Comparison of ENCODE assay signal across 8 mouse cellular contexts in the genomic region with DNA sequence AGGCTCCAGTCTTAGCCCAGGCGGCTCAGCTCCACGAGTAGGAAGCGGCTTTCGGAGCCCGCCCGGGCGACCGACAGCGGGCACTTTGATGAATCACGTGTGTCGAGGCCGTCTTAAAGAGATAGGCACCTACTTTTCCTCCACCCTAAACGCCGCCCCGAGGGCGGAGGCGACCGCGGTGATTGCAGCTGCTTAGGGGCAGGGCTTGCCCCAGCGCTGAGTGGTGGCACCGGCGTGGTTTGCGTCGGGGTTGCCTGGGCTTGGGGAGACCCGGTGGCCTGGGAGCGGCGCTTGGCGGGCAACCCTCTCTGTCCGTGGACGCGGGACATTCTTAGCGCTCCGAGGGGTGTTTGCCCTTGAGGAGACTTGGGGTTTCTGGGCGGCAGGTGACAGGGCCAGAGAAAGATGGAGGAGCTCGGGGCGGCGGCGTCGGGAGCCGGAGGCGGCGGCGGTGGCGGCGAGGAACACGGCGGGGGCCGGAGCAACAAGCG. TPM values are rescaled to one million over a fixed set of nuclear protein-coding genes. Genes with fewer than 3 reads are reported as not detected.
A peak's percentile ranks its signal among the peaks of the same experiment; 100 is the strongest.
DNase-seq lines count a peak whose midpoint lies in the region; ATAC-seq lines count a peak whose summit lies in the region.

Gene Diaph2 (plus strand): TSS at position 172 of the 491 bp plus-strand sequence.

- no peaks in the 10 kb centered on the region for H3K36me3 ChIP-seq in intestine, embryonic 16.5 days (ENCODE audit: control insufficient read depth, insufficient read depth, low read length)
- H3K36me3 ChIP-seq in midbrain, embryonic 10.5 days: no peaks in the 10 kb centered on the region

- no peaks in the 10 kb centered on the region for H3K9me3 ChIP-seq in intestine, embryonic 16.5 days (ENCODE audit: control insufficient read depth, low read length)
- H3K9me3 ChIP-seq in midbrain, embryonic 10.5 days (replicated peaks): no peaks in the 10 kb centered on the region

- ATAC-seq in intestine, embryonic 16.5 days: peak; percentile 98

- peak within 1 kb of the TSS; percentile 61 for H3K4me3 ChIP-seq in intestine, embryonic 16.5 days (ENCODE audit: low read length)
- peak within 1 kb of the TSS; percentile 63 for H3K4me3 ChIP-seq in midbrain, embryonic 10.5 days

- peak within 1 kb of the TSS; percentile 33 for H3K27ac ChIP-seq in intestine, embryonic 16.5 days (ENCODE audit: low read length)
- peak within 1 kb of the TSS; percentile 83 for H3K27ac ChIP-seq in midbrain, embryonic 10.5 days (replicated peaks)

- H3K4me2 ChIP-seq in intestine, embryonic 16.5 days (ENCODE audit: low read depth, low read length): peak within 1 kb of the TSS; percentile 37

- H3K4me1 ChIP-seq in intestine, embryonic 16.5 days (ENCODE audit: control insufficient read depth, insufficient read depth, low read length): no peaks in the 10 kb centered on the region
- no peaks in the 10 kb centered on the region for H3K4me1 ChIP-seq in midbrain, embryonic 10.5 days

- intact Hi-C loops in left cerebral cortex, postnatal 36 days (cut with DNase I): no loop called here

- 16% methylated on average over 49 of the region's 49 CpGs for WGBS in intestine, embryonic 16.5 days
- 14% methylated on average over 49 of the region's 49 CpGs for WGBS in midbrain, embryonic 10.5 days

- no peaks in the 10 kb centered on the region for H3K27me3 ChIP-seq in intestine, embryonic 16.5 days (replicated peaks; ENCODE audit: control insufficient read depth, insufficient read depth, low read length)
- no peaks in the 10 kb centered on the region for H3K27me3 ChIP-seq in midbrain, embryonic 10.5 days (ENCODE audit: low read depth, poor library complexity, severe bottlenecking)

- peak; percentile 85 for DNase-seq in adrenal gland, adult 8-10 months
- peak; percentile 69 for DNase-seq in embryo, embryonic 9.5 days (ENCODE audit: extremely low spot score)
- DNase-seq in gastrocnemius, postnatal 4 days (ENCODE audit: low spot score in 2 of 2): peak; percentile 46 to 70
- peak; percentile 68 to 76 for DNase-seq in left cerebral cortex, postnatal 36 days (ENCODE audit: low spot score in 2 of 2)
- peak; percentile 79 for DNase-seq in midbrain, embryonic 10.5 days (ENCODE audit: low spot score)
- DNase-seq in right cerebral cortex, postnatal 36 days (ENCODE audit: low spot score in 2 of 2): peak; percentile 62
- peak; percentile 70 to 80 for DNase-seq in urinary bladder, postnatal 4 days (ENCODE audit: low spot score in 2 of 2)

- peak within 1 kb of the TSS; percentile 68 for H3K9ac ChIP-seq in intestine, embryonic 16.5 days (ENCODE audit: low read depth, low read length)

RNA-seq across cellular contexts. Expression of gene Diaph2, which starts in this region (rescaled TPM):
- 10 to 100 TPM; 20.7 to 39.9 (median 28.8) TPM for total RNA-seq in adrenal gland, adult 8-10 months (2022)
- total RNA-seq in gastrocnemius, postnatal 4 days (2021): 10 to 100 TPM; 11.7 to 12.7 TPM
- 2.4 and 2.5 TPM in 2 replicates for polyA plus RNA-seq in intestine, embryonic 16.5 days (2015; fragmentation: Nextera tagmentation; extraction: Ambion mirVana)
- total RNA-seq in left cerebral cortex, postnatal 36 days (2021): 10 to 100 TPM; 20.3 to 26.1 TPM
- 3.1 and 4.2 TPM in 2 replicates for polyA plus RNA-seq in midbrain, embryonic 10.5 days (2016; fragmentation: Nextera tagmentation; extraction: Ambion mirVana)

Comparison
In these comparisons a context has a peak if more than half of its experiments do, and no peak if none do; other contexts are left out.
1. Peak in every context shown above with its lines: DNase-seq, ATAC-seq, H3K4me3 ChIP-seq and H3K27ac ChIP-seq.